In genomic region chr7:113828122-113828571, GRCm38 (mm10) we compare ENCODE assay signal across 15 mouse cellular contexts.
A peak's percentile ranks its signal among the peaks of the same experiment; 100 is the strongest.
DNase-seq lines count a peak whose midpoint lies in the region; ATAC-seq and TF ChIP-seq lines count a peak whose summit lies in the region.
"Had no signal": no experiment of that assay in that cellular context is flagged by ENCODE, and none has a peak within 500 bp of the region (broad histone marks: within the 10 kb centered on the region; RNA-seq: fewer than 3 reads in every experiment).

No protein-coding gene starts in this region.

- no peak for TF ChIP-seq EP300 in stomach, postnatal 0 days (optimal IDR thresholded peaks at IDR 0.05)

- no peaks in the 10 kb centered on the region for H3K27me3 ChIP-seq in stomach, embryonic 16.5 days (ENCODE audit: control insufficient read depth, insufficient read depth, low read length)
- H3K27me3 ChIP-seq in stomach, postnatal 0 days (ENCODE audit: control insufficient read depth, insufficient read depth, low read length), result no peaks in the 10 kb centered on the region
- peaks cover 23% of the 10 kb centered on the region for H3K27me3 ChIP-seq in hindbrain, embryonic 12.5 days
- H3K27me3 ChIP-seq in midbrain, embryonic 12.5 days, result peaks cover 20% of the 10 kb centered on the region
- H3K27me3 ChIP-seq: limb, embryonic 13.5 days had no signal

- no peak overlapping the region for H3K4me2 ChIP-seq in stomach, embryonic 16.5 days (ENCODE audit: low read depth, low read length)
- no peak overlapping the region for H3K4me2 ChIP-seq in stomach, postnatal 0 days (replicated peaks; ENCODE audit: low read depth)
- H3K4me2 ChIP-seq in hindbrain, embryonic 12.5 days (replicated peaks), result no peak overlapping the region
- H3K4me2 ChIP-seq in midbrain, embryonic 12.5 days (replicated peaks), result no peak overlapping the region
- H3K4me2 ChIP-seq: limb, embryonic 13.5 days; lung, embryonic 14.5 days had no signal

- no peak for TF ChIP-seq CTCF in stomach, postnatal 0 days (IDR thresholded peaks at IDR 0.05; ENCODE audit: low read depth)

- H3K27ac ChIP-seq in stomach, embryonic 16.5 days (ENCODE audit: low read length), result no peak overlapping the region
- no peak overlapping the region for H3K27ac ChIP-seq in stomach, postnatal 0 days (replicated peaks)
- H3K27ac ChIP-seq in hindbrain, embryonic 12.5 days, result peak overlapping the region; percentile 0; the same call in 1 of the 2 replicates
- H3K27ac ChIP-seq in midbrain, embryonic 12.5 days (replicated peaks), result peak overlapping the region; percentile 42
- H3K27ac ChIP-seq: kidney, postnatal 0 days; limb, embryonic 13.5 days had no signal

- DNase-seq in stomach, postnatal 0 days (ENCODE audit: low spot score), result no peak
- DNase-seq in lung, postnatal 4 days, result no peak
- DNase-seq in thymus, postnatal 14 days, result no peak
- no peak for DNase-seq in spleen, postnatal 36 days (ENCODE audit: low spot score in 2 of 2)
- DNase-seq: adrenal gland, postnatal 14 days; lung, embryonic 14.5 days; right cerebral cortex, postnatal 25 days had no signal

- no peaks in the 10 kb centered on the region for H3K36me3 ChIP-seq in stomach, embryonic 16.5 days (ENCODE audit: control insufficient read depth, insufficient read depth, low read length)
- H3K36me3 ChIP-seq in stomach, postnatal 0 days (ENCODE audit: control insufficient read depth, insufficient read depth, low read length), result no peaks in the 10 kb centered on the region
- H3K36me3 ChIP-seq in hindbrain, embryonic 12.5 days, result no peaks in the 10 kb centered on the region
- H3K36me3 ChIP-seq in midbrain, embryonic 12.5 days, result no peaks in the 10 kb centered on the region
- H3K36me3 ChIP-seq: limb, embryonic 13.5 days had no signal

- WGBS in stomach, embryonic 16.5 days, result 53% methylated on average over 2 of the region's 2 CpGs
- 65% methylated on average over 2 of the region's 2 CpGs for WGBS in stomach, postnatal 0 days
- 23% methylated on average over 2 of the region's 2 CpGs for WGBS in hindbrain, embryonic 12.5 days
- 8% methylated on average over 2 of the region's 2 CpGs for WGBS in midbrain, embryonic 12.5 days

- H3K9me3 ChIP-seq in stomach, embryonic 16.5 days (replicated peaks; ENCODE audit: control insufficient read depth, low read length), result no peaks in the 10 kb centered on the region
- no peaks in the 10 kb centered on the region for H3K9me3 ChIP-seq in stomach, postnatal 0 days (ENCODE audit: control insufficient read depth, low read length)
- no peaks in the 10 kb centered on the region for H3K9me3 ChIP-seq in hindbrain, embryonic 12.5 days (replicated peaks)
- H3K9me3 ChIP-seq in midbrain, embryonic 12.5 days, result no peaks in the 10 kb centered on the region
- H3K9me3 ChIP-seq: limb, embryonic 13.5 days had no signal

- H3K4me3 ChIP-seq in stomach, embryonic 16.5 days (replicated peaks; ENCODE audit: low read length), result no peak overlapping the region
- H3K4me3 ChIP-seq in stomach, postnatal 0 days (ENCODE audit: low read depth, low read length), result no peak overlapping the region
- no peak overlapping the region for H3K4me3 ChIP-seq in hindbrain, embryonic 12.5 days
- H3K4me3 ChIP-seq in midbrain, embryonic 12.5 days, result no peak overlapping the region
- H3K4me3 ChIP-seq: limb, embryonic 13.5 days had no signal

- peak; percentile 40; the same call in 1 of the 2 replicates for ATAC-seq in stomach, embryonic 16.5 days (ENCODE audit: insufficient read depth, low FRiP score)
- no peak for ATAC-seq in stomach, postnatal 0 days (ENCODE audit: low FRiP score, low TSS enrichment)
- ATAC-seq in hindbrain, embryonic 12.5 days (ENCODE audit: low FRiP score), result peak; percentile 92
- peak; percentile 71 for ATAC-seq in midbrain, embryonic 12.5 days (ENCODE audit: low FRiP score, low read depth)
- ATAC-seq in monocyte, adult 5-6 weeks (replicated peaks; ENCODE audit: insufficient number of reproducible peaks, low FRiP score, low TSS enrichment, poor library complexity, severe bottlenecking), result no peak
- ATAC-seq: CD4-positive, CD25-positive, alpha-beta regulatory T cell, adult 4 months; Patski had no signal

- H3K4me1 ChIP-seq in stomach, embryonic 16.5 days (ENCODE audit: control insufficient read depth, insufficient read depth, low read length), result peaks cover 9% of the 10 kb centered on the region
- H3K4me1 ChIP-seq in stomach, postnatal 0 days (replicated peaks; ENCODE audit: control insufficient read depth, insufficient read depth), result no peaks in the 10 kb centered on the region
- H3K4me1 ChIP-seq in hindbrain, embryonic 12.5 days, result peaks cover 16% of the 10 kb centered on the region
- H3K4me1 ChIP-seq in midbrain, embryonic 12.5 days, result peaks cover 26% of the 10 kb centered on the region

- H3K9ac ChIP-seq in stomach, embryonic 16.5 days (ENCODE audit: low read length), result no peak overlapping the region
- no peak overlapping the region for H3K9ac ChIP-seq in stomach, postnatal 0 days (ENCODE audit: low read length)
- no peak overlapping the region for H3K9ac ChIP-seq in hindbrain, embryonic 12.5 days
- H3K9ac ChIP-seq in midbrain, embryonic 12.5 days (replicated peaks), result no peak overlapping the region
- H3K9ac ChIP-seq: limb, embryonic 13.5 days; lung, embryonic 14.5 days had no signal

Comparison
In these comparisons a context has a peak if more than half of its experiments do, and no peak if none do; other contexts are left out.
1. ATAC-seq: peak in stomach, embryonic 16.5 days (single experiment), hindbrain, embryonic 12.5 days (single experiment) and midbrain, embryonic 12.5 days (single experiment); none in stomach, postnatal 0 days (single experiment) and monocyte, adult 5-6 weeks (single experiment).
2. H3K27ac ChIP-seq: peak in hindbrain, embryonic 12.5 days (single experiment) and midbrain, embryonic 12.5 days (single experiment); none in stomach, embryonic 16.5 days (single experiment) and stomach, postnatal 0 days (single experiment).